Mouse (Mus musculus) bone marrow macrophage, adult 2 months (primary cell): ENCODE measurements around the gene Brd3.

Experiments used
- CTCF ChIP-seq: IDR thresholded peaks from 2 replicates; pipeline ENCODE4 v1.5.1; 2012; ENCODE audit warnings: low read depth, mild to moderate bottlenecking, low read length, moderate library complexity
- POLR2A ChIP-seq: IDR thresholded peaks from 2 replicates; pipeline ENCODE4 v1.6.1; 2012; ENCODE audit warnings: mild to moderate bottlenecking, low read depth, low read length, borderline replicate concordance

DNA sequence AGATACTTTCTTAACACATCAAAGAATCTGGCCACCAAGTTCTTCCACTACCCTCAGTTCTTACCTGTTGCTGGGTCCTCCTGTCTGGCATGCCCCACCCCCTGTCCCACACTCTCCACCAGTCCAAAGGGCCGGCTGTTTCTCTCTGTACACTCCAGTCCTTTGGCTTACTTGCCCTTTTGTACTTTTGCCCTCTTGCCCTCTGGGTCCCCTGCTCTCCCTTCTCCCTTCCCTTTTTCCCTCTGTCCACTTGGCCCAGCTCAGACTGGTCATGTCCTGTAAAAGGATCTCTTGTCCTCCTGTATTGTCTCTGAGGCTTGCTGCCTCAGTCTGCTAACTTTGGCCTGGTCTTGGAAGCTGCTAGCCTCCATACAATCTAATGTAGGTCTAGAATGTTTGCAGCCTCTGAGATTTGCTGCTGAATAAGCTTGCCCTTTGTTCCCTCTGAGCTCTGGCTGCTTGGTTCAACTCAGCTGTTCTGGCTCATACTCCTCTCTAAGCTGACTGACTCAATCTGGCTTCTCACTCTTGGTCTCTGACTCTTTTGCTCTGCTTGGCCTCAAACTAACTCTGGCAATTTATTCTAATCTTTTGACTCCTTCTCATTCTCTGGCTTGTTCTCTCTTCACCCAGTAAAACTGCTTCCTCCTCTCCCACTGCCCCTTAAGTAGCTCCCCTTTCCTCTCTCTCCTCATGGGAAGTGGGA lies 41.4 kb upstream of the Brd3 start:
- no peak for TF ChIP-seq CTCF
- no peak for TF ChIP-seq POLR2A
